Comparison of ENCODE assay signal across 25 mouse cellular contexts in the genomic region with DNA sequence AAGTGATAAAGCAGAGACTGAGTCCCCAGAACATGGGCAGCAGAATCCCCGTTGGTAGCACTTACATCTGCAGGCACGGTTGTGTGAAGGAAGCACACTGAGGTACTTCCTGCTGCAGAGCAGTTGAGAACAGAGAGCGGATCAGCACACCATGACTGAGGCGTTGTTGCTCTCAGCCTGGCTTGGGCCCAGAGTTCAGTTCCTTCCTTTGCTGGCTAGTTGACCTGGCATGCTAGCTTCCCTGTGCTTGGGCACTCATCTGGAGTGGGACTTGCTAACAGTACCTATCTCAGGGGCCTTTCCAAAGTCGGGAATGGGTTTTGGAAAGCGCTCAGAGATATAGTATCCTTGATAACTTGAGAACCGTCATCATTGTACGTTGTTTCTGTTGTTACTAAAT. TPM values are rescaled to one million over a fixed set of nuclear protein-coding genes. Genes with fewer than 3 reads are reported as not detected.
DNase-seq lines count a peak whose midpoint lies in the region; ATAC-seq and TF ChIP-seq lines count a peak whose summit lies in the region.
"Had no signal": no experiment of that assay in that cellular context is flagged by ENCODE, and none has a peak within 500 bp of the region (broad histone marks: within the 10 kb centered on the region; RNA-seq: fewer than 3 reads in every experiment).

No protein-coding gene starts in this region.

- H3K9me3 ChIP-seq in lung, postnatal 0 days (ENCODE audit: low read length) = no peaks in the 10 kb centered on the region
- no peaks in the 10 kb centered on the region for H3K9me3 ChIP-seq in midbrain, embryonic 15.5 days
- H3K9me3 ChIP-seq in midbrain, postnatal 0 days (ENCODE audit: low read length) = no peaks in the 10 kb centered on the region
- H3K9me3 ChIP-seq: forebrain, embryonic 10.5 days; forebrain, embryonic 13.5 days; heart, embryonic 12.5 days; heart, embryonic 15.5 days; hindbrain, embryonic 10.5 days; hindbrain, embryonic 13.5 days had no signal

- H3K4me3 ChIP-seq in lung, adult 2 months (replicated peaks; ENCODE audit: extremely low read depth, low read depth, low read length) = no peak overlapping the region
- no peak overlapping the region for H3K4me3 ChIP-seq in lung, postnatal 0 days (ENCODE audit: low read depth, low read length)
- no peak overlapping the region for H3K4me3 ChIP-seq in midbrain, embryonic 15.5 days
- no peak overlapping the region for H3K4me3 ChIP-seq in midbrain, postnatal 0 days (ENCODE audit: low read depth, low read length)
- H3K4me3 ChIP-seq: forebrain, embryonic 10.5 days; forebrain, embryonic 13.5 days; heart, embryonic 12.5 days; heart, embryonic 15.5 days; hindbrain, embryonic 10.5 days; hindbrain, embryonic 13.5 days had no signal

- no peak for ATAC-seq in lung, postnatal 0 days
- peak; percentile 39; the same call in 1 of the 2 replicates for ATAC-seq in midbrain, embryonic 15.5 days (replicated peaks)
- no peak for ATAC-seq in midbrain, postnatal 0 days (ENCODE audit: low FRiP score)
- ATAC-seq: CD4-positive, CD25-positive, alpha-beta regulatory T cell, adult 4 months; forebrain, embryonic 13.5 days; forebrain, embryonic 16.5 days; hindbrain, embryonic 16.5 days had no signal

- H3K27ac ChIP-seq in lung, postnatal 0 days (ENCODE audit: low read length) = no peak overlapping the region
- H3K27ac ChIP-seq in midbrain, embryonic 15.5 days = peak overlapping the region; percentile 10; the same call in 1 of the 2 replicates
- no peak overlapping the region for H3K27ac ChIP-seq in midbrain, postnatal 0 days (ENCODE audit: low read depth, low read length)
- H3K27ac ChIP-seq: forebrain, embryonic 10.5 days; forebrain, embryonic 13.5 days; heart, embryonic 15.5 days; hindbrain, embryonic 10.5 days; hindbrain, embryonic 13.5 days had no signal

- WGBS in lung, adult 2 months = 58% methylated on average over 8 of the region's 8 CpGs
- 68% methylated on average over 8 of the region's 8 CpGs for whole genome bisulfite sequencing in lung, postnatal 0 days
- WGBS in midbrain, embryonic 15.5 days = 81% methylated on average over 8 of the region's 8 CpGs
- WGBS in midbrain, postnatal 0 days = 75% methylated on average over 8 of the region's 8 CpGs

- TF ChIP-seq CTCF in lung, adult 2 months (IDR thresholded peaks at IDR 0.05; ENCODE audit: insufficient read depth, low read length) = no peak
- no peak for TF ChIP-seq CTCF in lung, postnatal 0 days (IDR thresholded peaks at IDR 0.05)
- no peak for TF ChIP-seq CTCF in midbrain, postnatal 0 days (IDR thresholded peaks at IDR 0.05)

- H3K4me1 ChIP-seq in lung, adult 2 months (ENCODE audit: control insufficient read depth, insufficient read depth, low read length) = peaks cover 18% of the 10 kb centered on the region
- H3K4me1 ChIP-seq in lung, postnatal 0 days (ENCODE audit: insufficient read depth, low read depth, low read length) = peaks cover 9% of the 10 kb centered on the region; the same call in 1 of the 2 replicates
- H3K4me1 ChIP-seq in midbrain, embryonic 15.5 days = no peaks in the 10 kb centered on the region
- H3K4me1 ChIP-seq in midbrain, postnatal 0 days (ENCODE audit: insufficient read depth, low read length) = no peaks in the 10 kb centered on the region
- H3K4me1 ChIP-seq: forebrain, embryonic 10.5 days; forebrain, embryonic 13.5 days; hindbrain, embryonic 10.5 days; hindbrain, embryonic 13.5 days had no signal

- peak; percentile 6; the same call in 1 of the 2 replicates for TF ChIP-seq POLR2A in lung, adult 2 months (IDR thresholded peaks at IDR 0.05; ENCODE audit: borderline replicate concordance, extremely low read depth, low read depth, low read length)

- H3K9ac ChIP-seq in lung, postnatal 0 days (replicated peaks; ENCODE audit: low read depth) = no peak overlapping the region
- H3K9ac ChIP-seq in midbrain, embryonic 15.5 days = no peak overlapping the region
- H3K9ac ChIP-seq in midbrain, postnatal 0 days (replicated peaks; ENCODE audit: low read length, poor library complexity, severe bottlenecking) = no peak overlapping the region
- H3K9ac ChIP-seq: forebrain, embryonic 13.5 days; heart, embryonic 12.5 days; heart, embryonic 15.5 days; hindbrain, embryonic 13.5 days had no signal

- no peaks in the 10 kb centered on the region; the same call in none of the 2 replicates for H3K36me3 ChIP-seq in lung, postnatal 0 days (ENCODE audit: insufficient read depth, low read length)
- peaks cover 17% of the 10 kb centered on the region; the same call in 1 of the 2 replicates for H3K36me3 ChIP-seq in midbrain, embryonic 15.5 days (replicated peaks)
- peaks cover 21% of the 10 kb centered on the region for H3K36me3 ChIP-seq in midbrain, postnatal 0 days (ENCODE audit: insufficient read depth, low read length)

- no peak for TF ChIP-seq EP300 in lung, postnatal 0 days (IDR thresholded peaks at IDR 0.05)

- no peaks in the 10 kb centered on the region for H3K27me3 ChIP-seq in lung, postnatal 0 days (replicated peaks; ENCODE audit: insufficient read depth, low read length)
- H3K27me3 ChIP-seq in midbrain, embryonic 15.5 days (replicated peaks) = no peaks in the 10 kb centered on the region
- no peaks in the 10 kb centered on the region for H3K27me3 ChIP-seq in midbrain, postnatal 0 days (ENCODE audit: insufficient read depth, low read length)
- H3K27me3 ChIP-seq: forebrain, embryonic 13.5 days; heart, embryonic 12.5 days; heart, embryonic 15.5 days; hindbrain, embryonic 13.5 days had no signal

- H3K4me2 ChIP-seq in lung, postnatal 0 days (replicated peaks; ENCODE audit: low read depth, low read length) = no peak overlapping the region
- H3K4me2 ChIP-seq in midbrain, embryonic 15.5 days = no peak overlapping the region
- no peak overlapping the region for H3K4me2 ChIP-seq in midbrain, postnatal 0 days (ENCODE audit: low read depth, low read length, poor library complexity, severe bottlenecking)
- H3K4me2 ChIP-seq: forebrain, embryonic 13.5 days; heart, embryonic 12.5 days; heart, embryonic 15.5 days; hindbrain, embryonic 13.5 days had no signal

- no peak for DNase-seq in lung, adult 2 months
- DNase-seq in lung, postnatal 4 days = no peak
- DNase-seq in lung, postnatal 36 days = peak; percentile 51
- no peak for DNase-seq in lung, postnatal 0 days (ENCODE audit: low spot score)
- no peak for DNase-seq in midbrain, postnatal 0 days (ENCODE audit: low spot score)
- DNase-seq: adrenal gland, adult 2 months; adrenal gland, postnatal 14 days; cerebellum, adult 11 months; cerebellum, adult 2 months; cerebellum, adult 9-11 months; cerebellum, postnatal 25 days; gastrocnemius, postnatal 10 days; gastrocnemius, postnatal 36 days; heart, postnatal 10 days; heart, postnatal 36 days had no signal

RNA-seq across cellular contexts. Expression of gene Nhlrc2, which starts 38.3 kb away (rescaled TPM):
- 17.3 and 28.9 TPM in 2 replicates for polyA plus RNA-seq in lung, adult 2 months (2012; rRNA removed)
- 15.4 and 17.6 TPM in 2 replicates for polyA plus RNA-seq in lung, postnatal 0 days (2015; fragmentation: Nextera tagmentation; extraction: Ambion mirVana)
- polyA plus RNA-seq in midbrain, embryonic 15.5 days (2015; fragmentation: Nextera tagmentation; extraction: Ambion mirVana) = 9.6 and 10.7 TPM in 2 replicates
- total RNA-seq in midbrain, postnatal 0 days (2014; rRNA removed) = 9.9 and 12.0 TPM in 2 replicates
- 5.6 and 6.6 TPM in 2 replicates for polyA plus RNA-seq in midbrain, postnatal 0 days (2015; fragmentation: Nextera tagmentation; extraction: Ambion mirVana)

RNA-seq across cellular contexts. Expression of gene Dclre1a, which starts 38.3 kb away (rescaled TPM):
- polyA plus RNA-seq in lung, adult 2 months (2012; rRNA removed) = 5.1 and 6.3 TPM in 2 replicates
- polyA plus RNA-seq in lung, postnatal 0 days (2015; fragmentation: Nextera tagmentation; extraction: Ambion mirVana) = 14.7 and 16.7 TPM in 2 replicates
- polyA plus RNA-seq in midbrain, embryonic 15.5 days (2015; fragmentation: Nextera tagmentation; extraction: Ambion mirVana) = 10.6 and 12.6 TPM in 2 replicates
- 7.5 and 11.1 TPM in 2 replicates for total RNA-seq in midbrain, postnatal 0 days (2014; rRNA removed)
- 10.9 and 13.2 TPM in 2 replicates for polyA plus RNA-seq in midbrain, postnatal 0 days (2015; fragmentation: Nextera tagmentation; extraction: Ambion mirVana)
